Mouse (Mus musculus) olfactory bulb, adult 2 months (tissue): ENCODE measurements around the gene Bcl11b. TPM values are rescaled to one million over a fixed set of nuclear protein-coding genes. Genes with fewer than 3 reads are reported as not detected.

Source experiments
- H3K27ac ChIP-seq: fragments of 200-500 bp; 2 replicates; pipeline ENCODE4 v1.5.1; 2012; ENCODE audit warnings: low read depth, low read length; ENCODE audit not compliant: insufficient read depth
- H3K4me1 ChIP-seq: fragments of 200-500 bp; 2 replicates; pipeline ENCODE4 v1.6.1; 2012; ENCODE audit warnings: low read length; ENCODE audit not compliant: control insufficient read depth, insufficient read depth
- H3K4me3 ChIP-seq: fragments of 200-500 bp; 2 replicates; pipeline ENCODE4 v1.5.1; 2012; ENCODE audit warnings: mild to moderate bottlenecking, low read depth, low read length, moderate library complexity; ENCODE audit not compliant: insufficient read depth
- CTCF ChIP-seq: fragments of 200-500 bp; IDR thresholded peaks from 2 replicates; pipeline ENCODE4 v1.5.1; 2012; ENCODE audit warnings: low read depth, mild to moderate bottlenecking, low read length, moderate library complexity; ENCODE audit not compliant: insufficient read depth
- POLR2A ChIP-seq: fragments of 200-500 bp; IDR thresholded peaks from 2 replicates; pipeline ENCODE4 v1.6.1; 2012; ENCODE audit warnings: mild to moderate bottlenecking, low read depth, low read length, moderate library complexity; ENCODE audit not compliant: insufficient read depth
- WGBS: fragments of 180-500 bp; shearing (Covaris S2); methylation state at CpG from one replicate; pipeline ENCODE4 v1.1.7; 2018; 5-methylcytosine and 5-hydroxymethylcytosine counted together
- polyA plus RNA-seq: library from polyadenylated mRNA; stranded (reverse); fragments of >200 nt; gene quantifications from 2 replicates; pipeline ENCODE4 v1.2.4, GENCODE M21; 2012; ENCODE audit warnings: low replicate concordance; ENCODE audit not compliant: missing spikeins, insufficient read depth, insufficient read length

Gene Bcl11b
- polyA plus RNA-seq, 1 experiment: 49.8 TPM

GRCm38 (mm10) chr12:108000715-108001080, 2.7 kb downstream of the Bcl11b start:
- peaks cover 18% of the 10 kb centered on the region for H3K4me1 ChIP-seq
- H3K4me3 ChIP-seq: peak overlapping the region; percentile 57
- TF ChIP-seq POLR2A: 0 out of 2 replicates have a peak, but pooled peaks have one; percentile 20
- no peak for TF ChIP-seq CTCF
- peak overlapping the region; percentile 92 for H3K27ac ChIP-seq
- WGBS: 28% methylated on average over 2 of the region's 2 CpGs

DNA sequence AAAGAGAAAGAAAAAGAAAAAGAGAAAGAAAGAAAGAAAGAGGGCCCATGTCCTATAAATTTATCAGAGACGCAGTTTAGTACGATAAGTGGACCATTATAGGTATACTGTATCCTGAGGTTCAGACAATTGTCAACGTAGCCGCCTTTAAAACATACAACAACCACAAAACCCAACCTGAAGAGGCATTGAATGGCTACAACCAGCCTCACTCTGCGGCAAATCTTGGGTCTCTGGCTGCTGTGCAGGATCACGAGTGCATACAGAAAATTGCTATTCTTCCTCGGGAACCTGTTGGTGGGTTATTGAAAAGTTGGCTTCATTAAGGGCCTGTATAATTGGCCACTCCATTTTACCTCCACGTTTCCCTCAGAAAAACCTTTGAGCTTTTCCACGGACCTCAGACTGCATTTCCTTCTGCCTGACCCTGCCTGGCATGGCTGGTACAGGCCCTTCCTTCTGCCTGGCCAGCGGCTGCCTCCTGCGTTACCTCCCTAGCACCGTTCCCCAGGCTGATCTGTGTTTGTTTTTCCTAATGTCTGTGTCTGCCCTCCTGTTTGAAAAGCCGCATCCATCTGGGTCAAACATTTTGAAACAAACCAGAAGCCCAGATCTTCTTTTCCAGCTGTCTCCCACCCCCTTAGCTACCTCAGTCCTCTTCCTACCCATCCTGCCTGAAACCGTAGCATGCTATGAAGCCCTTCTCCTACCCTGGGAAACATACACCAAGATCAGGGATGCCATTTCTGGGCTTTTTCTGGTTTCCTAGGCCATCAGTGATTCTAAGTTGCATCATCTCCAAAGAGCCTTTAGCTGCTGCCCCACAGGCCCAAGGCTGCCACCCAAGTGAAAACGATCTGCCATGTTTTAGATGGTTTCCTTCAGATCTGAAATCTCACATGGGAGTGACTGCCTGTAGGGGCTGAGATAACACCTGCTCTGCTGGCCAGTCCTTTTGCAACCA, 3.4 kb downstream of the Bcl11b start:
- Histone ChIP-seq H3K4me1 (peaks cover 19% of the 10 kb centered on the region), H3K4me3 (peak overlapping the region; percentile 57), H3K27ac (peak overlapping the region; percentile 92)
- TF ChIP-seq POLR2A (no peak), CTCF (no peak)
- 36% methylated on average over 15 of the region's 15 CpGs for WGBS

GRCm38 (mm10) chr12:107998746-107999145, 4.7 kb downstream of the Bcl11b start:
- TF ChIP-seq CTCF (peak; percentile 98), POLR2A (no peak; the same call in 1 of the 2 replicates)
- Histone ChIP-seq H3K4me1 (peaks cover 23% of the 10 kb centered on the region), H3K4me3 (no peak overlapping the region), H3K27ac (0 out of 2 replicates have a peak overlapping the region, but pooled peaks have one; percentile 12)
- 2% methylated on average over 20 of the region's 20 CpGs for WGBS

- H3K4me1 ChIP-seq: peaks cover 30% of the 10 kb centered on the region
- 39% methylated on average over 11 of the region's 11 CpGs for WGBS
- peak overlapping the region; percentile 74 for H3K27ac ChIP-seq
- peak overlapping the region; percentile 47 for H3K4me3 ChIP-seq
- TF ChIP-seq CTCF (no peak), POLR2A (no peak)
Measured at GRCm38 (mm10) chr12:107997901-107998300, 5.5 kb downstream of the Bcl11b start.

GRCm38 (mm10) chr12:107997241-107997640, 6.2 kb downstream of the Bcl11b start:
- TF ChIP-seq POLR2A (no peak), CTCF (no peak)
- peaks cover 34% of the 10 kb centered on the region for H3K4me1 ChIP-seq
- 27% methylated on average over 3 of the region's 3 CpGs for whole genome bisulfite sequencing
- peak overlapping the region; percentile 10; the same call in 1 of the 2 replicates for H3K4me3 ChIP-seq
- H3K27ac ChIP-seq: peak overlapping the region; percentile 52

GRCm38 (mm10) chr12:107996773-107997172, 6.6 kb downstream of the Bcl11b start:
- Histone ChIP-seq H3K4me1 (peaks cover 34% of the 10 kb centered on the region), H3K4me3 (peak overlapping the region; percentile 10; the same call in 1 of the 2 replicates), H3K27ac (peak overlapping the region; percentile 52)
- WGBS: 24% methylated on average over 4 of the region's 4 CpGs
- TF ChIP-seq POLR2A: no peak
- TF ChIP-seq CTCF: no peak

GRCm38 (mm10) chr12:107996216-107996615, 7.2 kb downstream of the Bcl11b start:
- Histone ChIP-seq H3K4me3 (no peak overlapping the region), H3K27ac (no peak overlapping the region), H3K4me1 (peaks cover 35% of the 10 kb centered on the region)
- 46% methylated on average over 6 of the region's 6 CpGs for WGBS
- no peak for TF ChIP-seq POLR2A
- TF ChIP-seq CTCF: no peak

GRCm38 (mm10) chr12:107994421-107994820, 9.0 kb downstream of the Bcl11b start:
- Histone ChIP-seq H3K4me1 (peaks cover 50% of the 10 kb centered on the region), H3K4me3 (0 out of 2 replicates have a peak overlapping the region, but pooled peaks have one; percentile 5), H3K27ac (peak overlapping the region; percentile 70)
- WGBS: 33% methylated on average over 4 of the region's 4 CpGs
- no peak for TF ChIP-seq CTCF
- TF ChIP-seq POLR2A: no peak

GRCm38 (mm10) chr12:107993029-107993428, 10.4 kb downstream of the Bcl11b start:
- H3K27ac ChIP-seq: peak overlapping the region; percentile 43
- H3K4me3 ChIP-seq: 0 out of 2 replicates have a peak overlapping the region, but pooled peaks have one; percentile 6
- H3K4me1 ChIP-seq: peaks cover 59% of the 10 kb centered on the region
- WGBS: 54% methylated on average over 4 of the region's 4 CpGs
- TF ChIP-seq CTCF: no peak
- TF ChIP-seq POLR2A: no peak
